Mouse (Mus musculus): ENCODE measurements around the gene Anxa10. TPM values are rescaled to one million over a fixed set of nuclear protein-coding genes. Genes with fewer than 3 reads are reported as not detected.

Anxa10 gene
- not detected in 2 replicates for total RNA-seq (2014; fragmentation: Nextera tagmentation)
- total RNA-seq (2017): not detected in 2 replicates

- no peak for ATAC-seq (replicated peaks; ENCODE audit: low FRiP score, low TSS enrichment, poor library complexity, severe bottlenecking)
Measured at GRCm38 (mm10) chr8:62123098-62123497, at the start of gene Anxa10. TSS of gene Anxa10 (minus strand) at chr8:62123150.

DNA sequence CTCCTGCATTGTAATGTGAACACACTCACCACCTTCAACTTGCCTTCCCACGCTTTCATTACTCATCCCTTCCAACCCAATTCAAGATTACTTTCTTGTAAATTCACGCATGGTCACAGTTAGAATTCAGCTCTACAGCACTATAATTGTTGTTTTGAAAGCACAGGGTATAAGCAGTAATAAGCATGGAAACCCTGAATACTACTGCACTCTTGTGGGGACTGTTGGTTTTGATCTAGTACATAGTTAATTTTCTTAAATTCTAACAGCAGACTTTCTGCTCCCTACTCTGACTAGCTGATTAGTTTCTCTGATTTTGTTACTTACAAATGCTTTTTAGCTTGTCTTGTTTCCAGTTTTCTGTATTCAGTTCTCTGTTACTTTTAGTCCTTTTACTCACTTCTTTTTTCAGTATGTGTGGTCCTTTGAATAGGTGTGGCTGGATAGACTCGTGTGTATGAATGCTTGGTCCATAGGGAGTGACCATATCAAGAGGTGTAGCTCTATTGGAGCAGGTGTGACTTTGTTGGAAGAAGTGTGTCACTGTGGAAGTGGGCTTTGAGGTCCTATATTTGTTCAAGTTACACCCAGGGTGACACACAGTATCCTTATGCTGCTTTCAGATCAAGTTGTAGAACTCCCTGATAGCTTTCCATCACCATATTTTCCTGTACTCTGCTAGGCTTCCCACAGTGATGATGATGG is 9.9 kb upstream of the Anxa10 start:
- ATAC-seq (replicated peaks; ENCODE audit: low FRiP score, low TSS enrichment, poor library complexity, severe bottlenecking): no peak

- ATAC-seq (replicated peaks; ENCODE audit: low FRiP score, low TSS enrichment, poor library complexity, severe bottlenecking): no peak
Measured at GRCm38 (mm10) chr8:62097213-62097612, 25.7 kb downstream of the Anxa10 start.

DNA sequence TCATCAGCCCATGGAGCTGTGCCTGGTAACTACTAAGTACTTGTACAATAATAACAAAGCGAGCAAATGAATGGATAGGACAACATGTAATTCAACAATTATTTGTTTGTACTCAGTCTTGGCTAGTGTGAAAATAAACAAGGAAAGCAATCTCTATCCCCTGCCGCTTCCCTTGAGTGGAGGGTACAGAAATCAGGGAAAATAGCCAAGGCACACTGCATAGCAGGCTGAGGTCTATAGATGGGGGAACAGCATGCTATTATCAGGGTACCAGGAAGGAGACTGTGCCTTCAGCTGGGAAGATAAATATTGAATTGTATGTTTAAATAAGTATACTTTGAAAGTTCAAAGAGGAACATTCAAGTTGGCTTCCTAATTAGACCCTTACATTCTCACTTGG is 41.1 kb downstream of the Anxa10 start:
- no peak for ATAC-seq (replicated peaks; ENCODE audit: low FRiP score, low TSS enrichment, poor library complexity, severe bottlenecking)

DNA sequence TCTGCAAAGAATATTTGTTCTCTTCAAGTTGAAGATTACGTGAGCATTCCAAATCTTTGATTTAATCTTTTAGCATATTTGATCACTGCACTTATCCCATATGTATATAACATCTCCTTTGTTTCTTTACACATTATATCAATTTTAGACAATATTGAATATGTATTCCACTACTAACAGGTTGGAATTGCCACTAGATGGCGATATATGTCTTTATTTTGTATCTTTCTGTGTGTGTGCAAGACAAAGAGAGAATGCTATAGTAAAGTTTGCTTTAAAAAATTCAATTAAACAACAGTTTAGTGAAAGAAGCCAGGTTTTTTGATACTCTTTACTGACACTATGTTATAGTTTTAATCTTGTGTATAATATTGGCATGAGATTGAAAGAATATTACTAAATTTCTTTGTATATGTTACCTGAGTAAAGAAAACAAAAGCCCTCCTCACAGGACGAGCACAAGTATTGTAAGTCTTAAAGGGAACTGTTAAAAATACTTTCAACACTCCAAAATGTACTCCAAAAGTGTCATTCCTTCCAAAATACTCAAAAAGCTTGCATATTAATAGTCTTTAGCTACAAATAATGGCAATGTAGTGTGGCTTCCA is 42.7 kb downstream of the Anxa10 start:
- ATAC-seq (replicated peaks; ENCODE audit: low FRiP score, low TSS enrichment, poor library complexity, severe bottlenecking): no peak; the same call in 1 of the 2 replicates

DNA sequence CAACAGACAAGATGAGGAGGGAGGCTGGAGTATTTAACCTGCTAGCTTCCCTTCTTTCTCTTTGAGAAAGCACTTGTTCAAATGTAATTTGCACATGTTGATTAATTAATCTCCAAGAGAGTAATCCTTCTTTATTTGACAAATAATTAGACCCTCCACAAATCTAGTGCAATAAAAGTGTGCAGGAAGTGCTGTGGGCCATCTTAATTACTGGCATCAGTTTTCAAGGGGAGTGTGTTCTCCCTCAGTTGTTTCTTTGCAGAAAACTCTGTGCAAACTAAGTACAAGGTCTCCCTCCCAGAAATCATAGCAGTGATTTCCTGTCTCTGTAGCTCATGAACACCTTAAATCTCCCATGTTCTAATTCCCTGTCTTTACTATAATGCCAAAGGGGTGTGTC is 54.6 kb downstream of the Anxa10 start:
- no peak for ATAC-seq (replicated peaks; ENCODE audit: low FRiP score, low TSS enrichment, poor library complexity, severe bottlenecking)

GRCm38 (mm10) chr8:62060357-62060756 is 62.6 kb downstream of the Anxa10 start:
- ATAC-seq (replicated peaks; ENCODE audit: low FRiP score, low TSS enrichment, poor library complexity, severe bottlenecking): no peak

DNA sequence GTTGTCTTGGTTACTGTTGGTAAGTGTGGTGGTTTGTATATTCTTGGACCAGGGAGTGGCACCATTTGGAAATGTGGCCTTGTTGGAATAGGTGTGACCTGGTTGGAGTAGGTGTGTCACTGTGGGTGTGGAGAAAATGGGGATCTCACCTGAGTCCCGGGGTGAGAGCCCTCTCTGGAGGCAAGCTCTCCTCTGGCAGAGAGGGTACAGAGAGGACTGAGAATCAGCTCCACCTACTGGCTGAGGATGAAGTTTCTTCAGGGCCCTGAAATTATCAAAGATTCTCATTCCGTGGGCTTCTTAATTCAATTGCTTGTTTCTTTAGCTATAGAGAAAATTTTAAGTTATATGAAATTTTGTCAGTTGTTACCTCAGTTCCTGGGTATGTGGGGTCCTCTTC is 76.1 kb downstream of the Anxa10 start:
- ATAC-seq (replicated peaks; ENCODE audit: low FRiP score, low TSS enrichment, poor library complexity, severe bottlenecking): peak; percentile 70; the same call in 1 of the 2 replicates

DNA sequence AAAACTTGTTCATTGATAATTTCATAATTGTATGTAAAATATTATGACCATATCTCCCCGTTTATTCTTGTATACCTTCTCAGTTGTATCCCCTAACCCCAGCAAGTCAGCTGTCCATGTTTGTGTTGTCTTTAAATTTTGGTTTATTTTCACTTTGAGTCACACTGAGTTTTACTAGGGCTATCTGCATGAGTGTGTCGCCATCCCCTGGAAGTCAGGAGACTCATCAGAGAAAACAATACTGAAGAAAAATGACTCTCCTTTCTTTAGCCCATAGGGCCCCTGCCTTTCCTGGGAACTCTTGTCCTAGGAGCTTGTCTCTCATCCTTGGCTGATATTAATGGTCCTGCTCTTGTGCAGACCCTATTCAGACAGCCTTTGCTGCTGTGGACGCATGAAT is 88.6 kb downstream of the Anxa10 start:
- no peak for ATAC-seq (replicated peaks; ENCODE audit: low FRiP score, low TSS enrichment, poor library complexity, severe bottlenecking)

DNA sequence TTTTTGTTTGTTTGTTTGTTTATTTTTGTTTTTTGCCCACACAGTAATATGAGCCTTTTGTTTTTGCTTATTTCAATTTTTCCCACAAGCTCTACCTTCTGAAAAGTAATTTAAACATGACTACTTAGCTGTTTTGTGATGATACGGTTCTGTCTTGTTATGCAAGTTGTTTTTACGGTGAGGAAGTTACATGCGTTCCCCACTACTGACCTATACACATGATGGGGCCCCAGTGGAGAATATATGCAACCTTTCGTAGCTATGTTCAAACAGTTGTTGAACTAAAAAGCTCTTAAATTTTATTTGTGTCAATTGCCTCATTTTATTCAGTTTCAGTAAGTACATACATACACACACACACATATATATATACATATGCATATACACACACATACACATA is 108.4 kb downstream of the Anxa10 start:
- no peak for ATAC-seq (replicated peaks; ENCODE audit: low FRiP score, low TSS enrichment, poor library complexity, severe bottlenecking)

DNA sequence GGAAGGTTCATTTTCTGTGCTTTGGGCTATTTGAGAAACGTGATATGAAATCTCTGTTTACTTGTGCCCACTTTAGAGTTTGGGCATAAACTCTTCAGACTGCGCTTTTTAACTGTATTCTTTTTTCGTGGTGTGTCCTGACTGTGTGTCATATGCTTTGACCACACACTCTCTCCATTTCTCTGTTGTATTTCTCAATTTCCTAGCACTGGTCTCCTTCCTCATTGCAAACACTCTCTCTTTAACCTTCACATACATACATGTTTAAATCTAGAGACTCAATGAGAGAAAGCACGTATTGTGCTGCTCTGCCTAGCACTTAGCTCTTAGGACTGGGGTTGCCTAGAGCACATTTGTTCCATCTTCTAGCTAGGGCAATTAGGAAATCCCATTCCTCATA is 108.8 kb downstream of the Anxa10 start:
- no peak for ATAC-seq (replicated peaks; ENCODE audit: low FRiP score, low TSS enrichment, poor library complexity, severe bottlenecking)

Other genes starting within 250 kb of the Anxa10 start
- not detected in 2 replicates for gene Palld, start 220.5 kb downstream of the Anxa10 start, total RNA-seq (2014; fragmentation: Nextera tagmentation)
- gene Palld, start 220.5 kb downstream of the Anxa10 start, total RNA-seq (2017): 0.70 TPM in 1 of 2 replicates, not detected in the other
- 2.3 and 4.2 TPM in 2 replicates for gene Ddx60, start 195.1 kb downstream of the Anxa10 start, total RNA-seq (2014; fragmentation: Nextera tagmentation)
- 4.6 and 6.3 TPM in 2 replicates for gene Ddx60, start 195.1 kb downstream of the Anxa10 start, total RNA-seq (2017)

All from megakaryocyte-erythroid progenitor cell, adult 5-6 weeks (primary cell).